Mouse (Mus musculus): ENCODE measurements around the gene Fmnl2.

Gene Fmnl2

GRCm38 (mm10) chr2:53106472-53106871, 248.8 kb downstream of the Fmnl2 start:
- DNase-seq (ENCODE audit: low spot score) = no peak

GRCm38 (mm10) chr2:53108547-53108946, 250.9 kb downstream of the Fmnl2 start:
- no peak for DNase-seq (ENCODE audit: low spot score)

DNA sequence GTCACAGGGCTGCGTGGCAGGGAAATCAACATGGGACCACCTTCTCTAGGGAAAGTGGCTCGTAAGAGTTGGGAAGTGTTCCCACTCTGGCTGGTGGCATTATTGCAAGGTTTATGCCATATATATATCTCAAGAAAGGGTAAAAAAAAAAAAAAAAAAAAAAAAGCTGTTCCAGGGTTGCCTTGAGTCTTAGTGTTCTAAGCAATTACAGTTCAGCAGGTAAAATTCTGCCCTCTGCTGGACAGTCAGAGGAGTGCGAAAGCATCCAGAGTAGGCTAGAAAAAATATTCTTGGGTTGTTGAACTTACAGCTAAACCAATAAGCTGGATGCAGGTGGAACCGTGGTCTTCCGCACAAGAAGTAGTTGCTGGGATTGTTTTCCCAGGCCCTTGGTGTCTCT, 264.1 kb downstream of the Fmnl2 start:
- DNase-seq (ENCODE audit: low spot score) = peak; percentile 45

DNA sequence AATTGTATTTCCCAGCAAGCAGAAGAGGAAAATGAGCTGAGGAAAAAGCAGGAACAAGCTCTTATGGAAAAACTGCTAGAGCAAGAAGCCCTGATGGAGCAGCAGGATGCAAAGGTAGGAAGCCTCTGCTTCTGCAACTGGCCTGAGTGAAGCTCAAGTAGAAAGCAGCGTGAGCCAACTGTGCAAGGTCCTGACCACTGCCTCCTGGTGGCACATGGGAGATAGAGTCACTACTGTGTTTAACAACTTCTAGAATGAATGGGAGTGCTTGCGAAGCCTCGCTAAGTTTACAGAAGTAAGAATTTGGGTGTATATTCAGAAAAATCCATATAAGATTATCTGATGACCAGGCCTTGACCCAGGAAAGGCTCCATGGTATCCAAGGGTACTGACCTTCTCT, 268.3 kb downstream of the Fmnl2 start:
- DNase-seq (ENCODE audit: low spot score) = no peak

- DNase-seq (ENCODE audit: low spot score) = no peak
These were observed 271.4 kb downstream of the Fmnl2 start for GRCm38 (mm10) chr2:53129070-53129469.

- DNase-seq (ENCODE audit: low spot score) = no peak
These were observed 273.9 kb downstream of the Fmnl2 start for GRCm38 (mm10) chr2:53131567-53131966.

GRCm38 (mm10) chr2:53146852-53147251, 289.2 kb downstream of the Fmnl2 start:
- no peak for DNase-seq (ENCODE audit: low spot score)

GRCm38 (mm10) chr2:53173966-53174365, 316.3 kb downstream of the Fmnl2 start:
- no peak for DNase-seq (ENCODE audit: low spot score)

DNA sequence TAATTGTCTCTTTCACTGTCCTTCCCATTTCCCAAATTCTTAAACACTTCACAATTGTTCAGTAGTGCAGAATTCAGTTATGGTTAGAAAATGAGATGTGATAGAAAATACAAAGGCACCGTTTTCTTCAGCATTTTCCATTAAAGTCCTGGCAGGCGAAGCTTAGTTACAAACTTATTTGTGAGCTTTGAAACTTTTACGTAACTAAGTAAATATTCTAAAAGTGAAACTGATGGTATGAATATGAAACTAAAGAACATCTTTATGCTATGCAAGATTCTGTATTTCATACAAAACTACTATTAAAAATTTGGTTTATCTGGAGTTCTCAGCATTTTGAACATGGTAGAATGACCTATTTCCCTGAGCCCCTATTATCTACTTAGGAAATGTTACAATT, 321.3 kb downstream of the Fmnl2 start:
- DNase-seq (ENCODE audit: low spot score) = no peak

- DNase-seq (ENCODE audit: low spot score) = no peak
These were observed 322.2 kb downstream of the Fmnl2 start for GRCm38 (mm10) chr2:53179876-53180275.
